Mouse (Mus musculus) neural tube, embryonic 11.5 days (tissue): ENCODE data around the gene Rasgrp2. TPM values are rescaled to one million over a fixed set of nuclear protein-coding genes. Genes with fewer than 3 reads are reported as not detected.
A peak's percentile ranks its signal among the peaks of the same experiment; 100 is the strongest.

ENCODE experiments used
- ATAC-seq: fragments of 200-750 bp; cut with Nextera tagmentation; 2 replicates; pipeline ENCODE4 v1.8.0; 2017; ENCODE audit warnings: moderate number of reproducible peaks, mild to moderate bottlenecking, moderate TSS enrichment, moderate library complexity; ENCODE audit not compliant: insufficient read depth, low FRiP score, low TSS enrichment
- DNase-seq: peaks from one replicate; pipeline ENCODE4 v3.0.0-alpha.2; 2015; ENCODE audit warnings: low spot score
- H3K27ac ChIP-seq: fragments of 300-500 bp; sonication (generic); 2 replicates; pipeline ENCODE4 v1.5.1; 2014; ENCODE audit warnings: low read depth, mild to moderate bottlenecking, low read length
- H3K27me3 ChIP-seq: fragments of 300-500 bp; sonication (generic); 2 replicates; pipeline ENCODE4 v1.6.1; 2014; ENCODE audit warnings: mild to moderate bottlenecking, low read length, mixed read lengths; ENCODE audit not compliant: control insufficient read depth, insufficient read depth
- H3K36me3 ChIP-seq: fragments of 300-500 bp; sonication (generic); 2 replicates; pipeline ENCODE4 v1.6.1; 2014; ENCODE audit warnings: mild to moderate bottlenecking, low read length, moderate library complexity, mixed read lengths; ENCODE audit not compliant: control insufficient read depth, insufficient read depth
- H3K4me1 ChIP-seq: fragments of 300-500 bp; sonication (generic); 2 replicates; pipeline ENCODE4 v1.6.1; 2014; ENCODE audit warnings: low read length, mixed read lengths; ENCODE audit not compliant: control insufficient read depth, insufficient read depth
- H3K4me2 ChIP-seq: fragments of 300-500 bp; sonication (generic); 2 replicates; pipeline ENCODE4 v1.6.1; 2014; ENCODE audit warnings: low read depth, mild to moderate bottlenecking, moderate library complexity
- H3K4me3 ChIP-seq: fragments of 300-500 bp; sonication (generic); 2 replicates; pipeline ENCODE4 v1.5.1; 2014; ENCODE audit warnings: low read depth, low read length
- H3K9ac ChIP-seq: fragments of 300-500 bp; sonication (generic); 2 replicates; pipeline ENCODE4 v1.6.1; 2014; ENCODE audit warnings: mild to moderate bottlenecking, low read length
- H3K9me3 ChIP-seq: fragments of 300-500 bp; sonication (generic); 2 replicates; pipeline ENCODE4 v1.6.1; 2016; ENCODE audit warnings: low read length; ENCODE audit not compliant: control insufficient read depth
- WGBS: fragments of 180-500 bp; shearing (Covaris S2); extraction: QIAGEN DNeasy Blood & Tissue Kit; methylation state at CpG from one replicate; pipeline ENCODE4 v1.1.7; 2014; 5-methylcytosine and 5-hydroxymethylcytosine counted together
- polyA plus RNA-seq: library from polyadenylated mRNA; unstranded; fragments of >200 nt; fragmentation: Nextera tagmentation; extraction: Ambion mirVana; gene quantifications from 2 replicates; pipeline ENCODE4 v1.2.1, GENCODE M21; 2014

Rasgrp2 gene
- polyA plus RNA-seq, 1 experiment from 2014 or later = 17.6 TPM

- Histone ChIP-seq H3K4me1 (peaks cover 31% of the 10 kb centered on the region), H3K9me3 (no peaks in the 10 kb centered on the region), H3K27me3 (peaks cover 26% of the 10 kb centered on the region), H3K36me3 (no peaks in the 10 kb centered on the region), H3K4me3 (peak overlapping the region; percentile 62), H3K9ac (peak overlapping the region; percentile 72), H3K27ac (0 out of 2 replicates have a peak overlapping the region, but pooled peaks have one; percentile 20), H3K4me2 (peak overlapping the region; percentile 100)
- ATAC-seq = peak; percentile 25; the same call in 1 of the 2 replicates
- under 1% methylated on average over 38 of the region's 39 CpGs for WGBS
- DNase-seq = peak; percentile 60
Observed at GRCm38 (mm10) chr19:6398447-6399284, 474 bp upstream of the Rasgrp2 start.

- H3K9ac ChIP-seq = no peak overlapping the region; the same call in 1 of the 2 replicates
- WGBS = 2% methylated on average over 29 of the region's 29 CpGs
- H3K4me3 ChIP-seq = peak overlapping the region; percentile 62
- no peaks in the 10 kb centered on the region for H3K9me3 ChIP-seq
- peaks cover 26% of the 10 kb centered on the region for H3K27me3 ChIP-seq
- ATAC-seq (no peak), DNase-seq (no peak)
- no peaks in the 10 kb centered on the region for H3K36me3 ChIP-seq
- H3K27ac ChIP-seq = no peak overlapping the region
- H3K4me2 ChIP-seq = peak overlapping the region; percentile 100
- H3K4me1 ChIP-seq = peaks cover 32% of the 10 kb centered on the region
Observed at GRCm38 (mm10) chr19:6400096-6401086, 1.3 kb downstream of the Rasgrp2 start.

GRCm38 (mm10) chr19:6401131-6401815 is 2.1 kb downstream of the Rasgrp2 start:
- H3K4me1 ChIP-seq = peaks cover 32% of the 10 kb centered on the region
- no peaks in the 10 kb centered on the region for H3K9me3 ChIP-seq
- H3K4me3 ChIP-seq = peak overlapping the region; percentile 14
- peak overlapping the region; percentile 29 for H3K9ac ChIP-seq
- H3K4me2 ChIP-seq = peak overlapping the region; percentile 47
- H3K36me3 ChIP-seq = no peaks in the 10 kb centered on the region
- DNase-seq (peak; percentile 78), ATAC-seq (no peak; the same call in 1 of the 2 replicates)
- peaks cover 26% of the 10 kb centered on the region for H3K27me3 ChIP-seq
- H3K27ac ChIP-seq = no peak overlapping the region
- WGBS = 0% methylated on average over 30 of the region's 32 CpGs

GRCm38 (mm10) chr19:6401951-6402350 is 2.8 kb downstream of the Rasgrp2 start:
- WGBS = 8% methylated on average over 9 of the region's 9 CpGs
- Histone ChIP-seq H3K27me3 (peaks cover 26% of the 10 kb centered on the region), H3K36me3 (no peaks in the 10 kb centered on the region), H3K4me3 (peak overlapping the region; percentile 14), H3K9me3 (no peaks in the 10 kb centered on the region), H3K4me2 (peak overlapping the region; percentile 47), H3K27ac (no peak overlapping the region), H3K9ac (peak overlapping the region; percentile 29), H3K4me1 (peaks cover 32% of the 10 kb centered on the region)
- DNase-seq = no peak
- ATAC-seq = no peak

GRCm38 (mm10) chr19:6403869-6404268 is 4.7 kb downstream of the Rasgrp2 start:
- Histone ChIP-seq H3K4me1 (peaks cover 28% of the 10 kb centered on the region), H3K36me3 (no peaks in the 10 kb centered on the region), H3K9ac (no peak overlapping the region), H3K27me3 (peaks cover 26% of the 10 kb centered on the region), H3K27ac (no peak overlapping the region), H3K4me3 (no peak overlapping the region), H3K4me2 (no peak overlapping the region), H3K9me3 (no peaks in the 10 kb centered on the region)
- WGBS = 85% methylated on average over 10 of the region's 10 CpGs
- DNase-seq (no peak), ATAC-seq (no peak)

GRCm38 (mm10) chr19:6405433-6405832 is 6.3 kb downstream of the Rasgrp2 start:
- Histone ChIP-seq H3K27me3 (peaks cover 13% of the 10 kb centered on the region), H3K4me3 (no peak overlapping the region), H3K36me3 (no peaks in the 10 kb centered on the region), H3K9me3 (no peaks in the 10 kb centered on the region), H3K4me2 (no peak overlapping the region), H3K27ac (no peak overlapping the region), H3K9ac (no peak overlapping the region), H3K4me1 (peaks cover 18% of the 10 kb centered on the region)
- 75% methylated on average over 10 of the region's 10 CpGs for WGBS
- ATAC-seq (no peak), DNase-seq (no peak)

GRCm38 (mm10) chr19:6407109-6407508 is 8.0 kb downstream of the Rasgrp2 start:
- Histone ChIP-seq H3K4me2 (no peak overlapping the region), H3K27ac (no peak overlapping the region), H3K9me3 (no peaks in the 10 kb centered on the region), H3K4me3 (no peak overlapping the region), H3K9ac (no peak overlapping the region), H3K36me3 (no peaks in the 10 kb centered on the region), H3K4me1 (peaks cover 3% of the 10 kb centered on the region; the same call in 1 of the 2 replicates), H3K27me3 (no peaks in the 10 kb centered on the region)
- 80% methylated on average over 8 of the region's 8 CpGs for WGBS
- DNase-seq (no peak), ATAC-seq (no peak)
